Mouse (Mus musculus) liver, embryonic 14.5 days (tissue): Measurements from ENCODE around the gene Hoxa13. TPM values are rescaled to one million over a fixed set of nuclear protein-coding genes. Genes with fewer than 3 reads are reported as not detected.

ENCODE experiments used
- ATAC-seq: fragments of 200-750 bp; cut with Nextera tagmentation; 2 replicates; pipeline ENCODE4 v1.8.0; 2017; ENCODE audit warnings: moderate number of reproducible peaks, mild to moderate bottlenecking, moderate library complexity; ENCODE audit not compliant: insufficient read depth
- DNase-seq, 3 experiments: peaks; one replicate each; pipeline ENCODE4 v3.0.0-alpha.2; 2012 to 2013; ENCODE audit warnings: low read depth in 3 of 3, low spot score in 3 of 3
- H3K27ac ChIP-seq: fragments of 300-500 bp; sonication (generic); 2 replicates; pipeline ENCODE4 v1.5.1; 2014; ENCODE audit warnings: moderate library complexity, mild to moderate bottlenecking, control low read depth, inconsistent platforms
- H3K27me3 ChIP-seq: fragments of 300-500 bp; sonication (generic); 2 replicates; pipeline ENCODE4 v1.6.1; 2014; ENCODE audit warnings: mild to moderate bottlenecking, low read length, moderate library complexity; ENCODE audit not compliant: control insufficient read depth, insufficient read depth
- H3K36me3 ChIP-seq: fragments of 300-500 bp; sonication (generic); replicated peaks from 2 replicates; pipeline ENCODE4 v1.6.1; 2014; ENCODE audit warnings: low read depth; ENCODE audit not compliant: control insufficient read depth, insufficient read depth
- H3K4me1 ChIP-seq, 2 experiments: fragments of 200-500 bp in 1 of 2; fragments of 300-500 bp in 1 of 2; sonication (generic) in 1 of 2; replicated peaks; 2 replicates each; pipeline ENCODE4 v1.6.1; 2012 to 2014; ENCODE audit warnings: antibody characterized with exemption in 1 of 2, inconsistent platforms in 1 of 2, low read length in 1 of 2; ENCODE audit not compliant: control insufficient read depth in 2 of 2, insufficient read depth in 2 of 2
- H3K4me2 ChIP-seq: fragments of 300-500 bp; sonication (generic); 2 replicates; pipeline ENCODE4 v1.6.1; 2014; ENCODE audit warnings: low read depth, mild to moderate bottlenecking, control low read depth, moderate library complexity
- H3K4me3 ChIP-seq, 2 experiments: fragments of 200-500 bp in 1 of 2; fragments of 300-500 bp in 1 of 2; sonication (generic) in 1 of 2; 2 replicates each; pipeline ENCODE4 v1.5.1; 2012 to 2014; ENCODE audit warnings: low read depth in 2 of 2, low read length in 2 of 2, mild to moderate bottlenecking in 2 of 2, control low read depth in 1 of 2, inconsistent platforms in 1 of 2, moderate library complexity in 1 of 2; ENCODE audit not compliant: insufficient read depth in 1 of 2
- H3K9ac ChIP-seq: fragments of 300-500 bp; sonication (generic); replicated peaks from 2 replicates; pipeline ENCODE4 v1.6.1; 2014; ENCODE audit warnings: mild to moderate bottlenecking, control low read depth, moderate library complexity
- H3K9me3 ChIP-seq: fragments of 300-500 bp; sonication (generic); 2 replicates; pipeline ENCODE4 v1.6.1; 2016; ENCODE audit warnings: low read length, mixed read lengths; ENCODE audit not compliant: control insufficient read depth
- CTCF ChIP-seq: IDR thresholded peaks from 2 replicates; pipeline ENCODE4 v1.5.1; 2016; ENCODE audit warnings: antibody characterized with exemption, low read depth, control low read depth
- EP300 ChIP-seq: IDR thresholded peaks from 2 replicates; pipeline ENCODE4 v1.6.1; 2016; ENCODE audit warnings: antibody characterized with exemption, low read depth
- WGBS: fragments of 180-500 bp; shearing (Covaris S2); extraction: QIAGEN DNeasy Blood & Tissue Kit; methylation state at CpG from one replicate; pipeline ENCODE4 v1.1.7; 2014; ENCODE audit not compliant: insufficient replicate concordance; 5-methylcytosine and 5-hydroxymethylcytosine counted together
- polyA plus RNA-seq, 2 experiments: library from polyadenylated mRNA; depleted of rRNA in 1 of 2; stranded (reverse) in 1 of 2; unstranded in 1 of 2; fragments of >200 nt; fragmentation: Nextera tagmentation in 1 of 2; extraction: Ambion mirVana in 1 of 2; gene quantifications; 2 replicates each; pipeline versions ENCODE4 v1.2.1 to v1.2.3; 2012 to 2014

The Hoxa13 gene
- polyA plus RNA-seq, 2 experiments = 0.02 TPM; not detected in 1

DNA sequence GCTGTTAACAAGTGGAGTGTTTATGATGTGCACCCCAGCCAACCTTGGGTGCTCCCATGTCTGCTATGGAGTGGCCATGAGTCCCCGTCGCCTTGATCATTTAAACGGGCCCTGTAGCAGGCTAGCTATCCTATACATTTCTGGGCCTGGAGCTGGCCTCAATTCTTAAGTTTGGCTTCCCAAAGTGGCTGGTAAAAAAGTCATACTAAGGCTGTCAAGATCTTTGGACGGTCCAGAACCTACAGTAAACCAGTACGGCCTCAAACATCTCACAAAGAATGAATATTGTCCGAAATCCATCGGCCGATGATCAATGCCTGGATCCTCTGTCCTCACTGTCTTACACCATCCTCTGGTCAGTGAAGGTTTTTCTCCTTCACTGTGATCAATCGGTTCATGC lies 25.4 kb downstream of the Hoxa13 start:
- no peak overlapping the region for H3K4me2 ChIP-seq
- WGBS = 38% methylated on average over 9 of the region's 9 CpGs
- no peak for ATAC-seq

DNA sequence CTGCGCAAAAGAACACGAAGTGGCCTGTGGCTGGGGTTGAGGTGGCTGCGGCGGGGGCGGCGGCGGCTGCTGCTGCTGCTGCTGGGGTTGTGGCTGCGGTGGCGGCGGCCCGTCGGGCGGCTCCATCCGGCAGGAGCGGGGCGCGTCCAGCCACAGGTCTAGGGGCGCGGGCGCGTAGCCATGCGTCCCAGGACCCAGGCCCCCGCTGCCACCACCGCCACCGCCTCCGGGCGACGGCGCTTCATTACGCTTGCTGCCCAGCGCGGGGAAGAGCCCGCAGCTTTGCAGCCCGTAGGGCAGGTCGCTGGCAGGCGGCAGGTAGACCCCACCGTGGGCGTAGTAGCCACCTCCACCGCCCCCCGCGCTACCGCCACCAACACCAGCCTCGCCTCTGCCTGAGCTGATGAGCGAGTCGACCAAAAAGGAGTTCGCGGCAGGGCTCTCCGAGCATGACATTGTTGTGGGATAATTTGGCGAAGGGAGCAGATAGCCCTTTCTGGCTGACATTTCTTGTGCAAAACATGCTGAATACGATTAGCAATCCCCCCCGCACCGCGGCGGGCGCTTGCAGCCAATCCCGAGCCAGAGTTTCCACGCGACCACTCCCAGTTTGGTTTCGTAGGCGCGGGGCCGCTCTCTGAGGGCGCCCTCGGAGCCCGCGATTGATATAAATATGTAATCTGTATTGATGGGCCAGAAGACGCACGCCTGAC lies 26.1 kb downstream of the Hoxa13 start:
- TF ChIP-seq EP300 (no peak), CTCF (no peak)
- ATAC-seq (no peak), DNase-seq (no peak)
- H3K9ac ChIP-seq = no peak overlapping the region
- no peaks in the 10 kb centered on the region for H3K9me3 ChIP-seq
- 2% methylated on average over 61 of the region's 68 CpGs for WGBS
- no peak overlapping the region for H3K4me2 ChIP-seq
- no peaks in the 10 kb centered on the region for H3K36me3 ChIP-seq
- H3K4me3 ChIP-seq = no peak overlapping the region
- H3K4me1 ChIP-seq = no peaks in the 10 kb centered on the region
- peaks cover 99% of the 10 kb centered on the region for H3K27me3 ChIP-seq
- H3K27ac ChIP-seq = no peak overlapping the region

More for the DNA sequence above, 25.4 kb downstream of the Hoxa13 start:
- Histone ChIP-seq H3K36me3 (no peaks in the 10 kb centered on the region), H3K9ac (no peak overlapping the region), H3K9me3 (no peaks in the 10 kb centered on the region), H3K4me3 (no peak overlapping the region), H3K27me3 (peaks cover 99% of the 10 kb centered on the region), H3K27ac (no peak overlapping the region), H3K4me1 (no peaks in the 10 kb centered on the region)
- DNase-seq = no peak
- TF ChIP-seq CTCF (no peak), EP300 (no peak)

DNA sequence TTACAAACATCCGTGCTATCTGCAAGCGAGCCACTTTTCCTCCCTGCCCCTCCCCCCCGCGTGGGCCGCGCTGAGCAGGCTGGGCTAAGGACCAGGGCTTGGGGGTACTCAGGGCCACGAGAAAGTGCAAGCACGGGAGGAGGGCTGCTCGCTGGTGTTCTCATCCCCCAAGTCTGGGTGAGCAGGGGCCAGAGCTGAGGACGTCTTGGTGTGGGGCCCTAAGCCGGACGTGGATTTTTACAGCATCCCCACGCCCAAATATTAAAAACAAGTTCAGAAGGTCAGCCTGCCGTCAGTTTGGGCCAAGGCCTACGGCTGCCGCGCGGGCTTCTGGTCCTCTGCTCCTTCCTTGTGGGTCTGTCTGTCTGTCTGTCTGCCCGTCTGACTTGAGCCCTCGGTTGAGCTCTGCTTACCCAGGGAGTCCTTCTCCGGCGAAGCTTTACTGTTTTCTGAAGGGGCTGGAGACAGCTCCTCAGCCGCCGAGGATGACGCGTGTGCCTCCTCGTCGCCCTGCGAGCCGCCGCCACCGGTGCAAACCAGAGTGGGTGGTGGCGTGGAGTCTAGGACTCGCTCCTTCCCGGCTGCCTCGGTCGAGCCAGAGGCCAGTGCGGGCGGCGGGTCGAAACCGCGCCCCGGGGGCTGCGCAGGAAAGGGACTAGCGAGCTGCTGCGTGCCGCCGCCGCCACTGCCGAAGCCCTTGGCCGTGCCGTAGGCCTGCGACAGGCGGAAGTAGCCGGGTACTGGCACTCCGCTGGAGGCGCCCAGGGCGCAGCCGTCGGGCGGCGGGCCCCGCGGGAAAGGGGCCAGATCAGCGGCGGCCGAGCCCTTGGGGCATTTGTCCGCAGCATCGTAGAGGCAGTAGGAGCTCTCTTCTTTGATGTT lies 26.9 kb downstream of the Hoxa13 start:
- Histone ChIP-seq H3K9ac (no peak overlapping the region), H3K27me3 (peaks cover 99% of the 10 kb centered on the region), H3K4me1 (no peaks in the 10 kb centered on the region), H3K36me3 (no peaks in the 10 kb centered on the region), H3K9me3 (no peaks in the 10 kb centered on the region), H3K27ac (no peak overlapping the region), H3K4me3 (no peak overlapping the region), H3K4me2 (no peak overlapping the region)
- TF ChIP-seq EP300 = no peak
- WGBS = 2% methylated on average over 63 of the region's 70 CpGs
- ATAC-seq (no peak), DNase-seq (no peak)

DNA sequence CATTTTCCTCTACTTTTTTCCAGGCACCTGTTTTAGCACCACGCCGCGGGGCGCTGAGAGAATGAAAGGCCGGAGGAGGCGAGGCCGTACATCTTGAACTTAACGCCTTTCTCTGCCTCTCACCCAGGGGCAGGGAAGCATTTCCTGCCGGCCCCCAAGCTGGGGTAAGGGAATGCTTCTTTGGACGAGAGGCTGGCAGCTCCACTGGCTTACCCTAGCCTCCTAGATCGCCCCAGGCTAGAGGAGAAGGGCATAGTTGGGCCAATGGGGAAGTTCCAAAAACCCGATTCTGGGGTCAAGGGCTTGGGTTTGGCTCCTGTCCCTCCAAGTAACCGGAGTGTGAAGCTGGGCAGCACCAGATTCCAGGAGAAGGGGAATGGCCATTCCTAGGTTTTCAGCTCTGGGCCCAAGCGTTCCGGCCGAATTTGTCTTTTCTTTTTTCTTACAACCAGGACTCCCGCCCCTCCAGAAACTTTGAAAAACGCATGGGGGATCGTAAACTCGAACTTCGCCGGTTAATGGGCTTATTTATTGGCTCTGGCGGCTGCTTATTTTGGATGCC lies 27.6 kb downstream of the Hoxa13 start:
- WGBS = 4% methylated on average over 23 of the region's 23 CpGs

DNA sequence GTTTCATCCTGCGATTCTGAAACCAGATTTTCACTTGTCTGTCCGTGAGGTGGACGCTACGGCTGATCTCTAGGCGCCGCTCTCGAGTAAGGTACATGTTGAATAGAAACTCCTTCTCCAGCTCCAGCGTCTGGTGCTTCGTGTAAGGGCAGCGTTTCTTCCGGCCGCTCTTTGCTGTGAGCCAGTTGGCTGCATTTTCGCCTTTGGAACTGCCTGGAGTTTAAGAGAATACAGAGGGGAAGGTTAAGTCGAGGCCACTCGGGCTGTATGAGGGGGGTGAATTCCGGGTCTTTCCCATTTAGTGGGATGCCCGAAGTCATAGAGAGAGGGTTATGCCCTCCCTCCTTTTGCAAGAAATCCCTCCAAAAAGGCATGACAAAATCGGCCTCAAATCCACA lies 28.1 kb downstream of the Hoxa13 start:
- TF ChIP-seq CTCF (no peak), EP300 (no peak)
- H3K36me3 ChIP-seq = no peaks in the 10 kb centered on the region
- WGBS = under 1% methylated on average over 18 of the region's 18 CpGs
- H3K4me2 ChIP-seq = no peak overlapping the region
- no peak overlapping the region for H3K4me3 ChIP-seq
- H3K9me3 ChIP-seq = no peaks in the 10 kb centered on the region
- ATAC-seq (no peak), DNase-seq (no peak)
- no peak overlapping the region for H3K9ac ChIP-seq
- H3K27me3 ChIP-seq = peaks cover 97% of the 10 kb centered on the region
- no peaks in the 10 kb centered on the region for H3K4me1 ChIP-seq
- no peak overlapping the region for H3K27ac ChIP-seq

More for the DNA sequence above, 27.6 kb downstream of the Hoxa13 start:
- Histone ChIP-seq H3K36me3 (no peaks in the 10 kb centered on the region), H3K4me1 (no peaks in the 10 kb centered on the region), H3K9me3 (no peaks in the 10 kb centered on the region), H3K4me3 (no peak overlapping the region), H3K9ac (no peak overlapping the region), H3K27me3 (peaks cover 97% of the 10 kb centered on the region), H3K4me2 (no peak overlapping the region), H3K27ac (no peak overlapping the region)
- TF ChIP-seq CTCF (no peak), EP300 (no peak)
- no peak for ATAC-seq
- DNase-seq = no peak
